Mouse (Mus musculus): Measurements from ENCODE around the gene Igfbp3. TPM values are rescaled to one million over a fixed set of nuclear protein-coding genes. Genes with fewer than 3 reads are reported as not detected.
"Not testable (repeated sequence)": the region's sequence is repeated elsewhere in the genome, so short reads cannot be mapped to it uniquely, and the experiment has no call there.

Gene Igfbp3
- polyA plus RNA-seq, 1 experiment from 2014 or later, result 29.7 TPM

DNA sequence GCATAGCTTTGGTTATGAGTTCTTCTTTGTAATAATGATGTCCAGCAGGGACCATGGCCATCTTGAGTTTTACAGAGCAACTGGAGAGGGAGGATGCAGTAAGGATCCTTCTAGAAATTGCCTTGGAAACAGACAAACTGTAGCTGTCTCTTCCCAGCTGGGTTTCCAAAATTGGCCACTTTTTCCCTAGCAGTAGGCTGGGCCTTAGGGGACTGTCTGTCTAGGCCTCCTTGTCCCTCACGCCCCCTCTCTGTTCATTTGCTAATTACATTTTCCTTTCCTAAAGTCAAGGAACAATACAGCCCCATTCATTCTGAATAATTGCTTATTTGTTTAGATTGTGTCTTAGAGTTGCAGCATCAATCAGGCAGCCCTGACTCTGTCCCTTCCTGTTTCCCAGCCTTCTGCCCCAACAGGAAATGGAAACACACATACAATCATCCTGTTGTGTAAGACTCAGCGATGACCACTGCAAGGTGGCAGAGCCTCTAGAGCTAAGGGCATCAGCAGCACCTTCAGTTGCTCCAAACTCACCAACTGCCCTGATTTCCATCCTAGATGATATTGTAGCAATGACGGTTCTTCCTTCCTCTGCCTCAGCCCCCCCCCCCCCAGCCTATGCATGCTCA lies 21.4 kb upstream of the Igfbp3 start:
- H3K4me3 ChIP-seq (ENCODE audit: low read depth, low read length), result no peak overlapping the region
- ATAC-seq, result no peak
- H3K36me3 ChIP-seq (ENCODE audit: control insufficient read depth, insufficient read depth, low read length), result no peaks in the 10 kb centered on the region
- no peaks in the 10 kb centered on the region for H3K4me1 ChIP-seq (ENCODE audit: control insufficient read depth, insufficient read depth, low read length)
- no peak overlapping the region for H3K4me2 ChIP-seq (ENCODE audit: low read length)
- H3K9me3 ChIP-seq (replicated peaks; ENCODE audit: control insufficient read depth, low read length), result no peaks in the 10 kb centered on the region
- WGBS, result 49% methylated on average over 3 of the region's 3 CpGs
- H3K27me3 ChIP-seq (replicated peaks; ENCODE audit: control insufficient read depth, insufficient read depth, low read length), result no peaks in the 10 kb centered on the region
- no peak overlapping the region for H3K27ac ChIP-seq (ENCODE audit: low read depth, low read length)
- no peak overlapping the region for H3K9ac ChIP-seq (ENCODE audit: low read length)
- no peak for DNase-seq (ENCODE audit: low spot score)

DNA sequence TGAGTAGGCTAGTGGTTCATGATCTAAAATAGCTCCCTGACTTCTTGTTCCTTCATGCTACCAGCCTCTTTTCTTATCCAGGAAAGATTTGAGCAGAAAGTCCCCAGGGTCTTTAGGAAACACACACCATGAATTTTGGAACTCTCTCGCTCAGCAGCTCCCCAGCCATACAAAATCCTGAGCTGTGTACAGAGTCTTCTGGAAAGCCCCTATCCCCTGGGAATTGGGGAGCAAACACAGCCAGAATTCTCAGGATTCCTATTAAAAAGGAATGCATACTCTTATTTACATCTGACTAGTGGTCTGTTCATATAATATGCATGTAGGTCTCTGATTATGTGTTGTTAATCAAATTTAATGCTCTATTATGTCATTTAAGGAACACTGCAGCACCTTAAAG lies 20.7 kb upstream of the Igfbp3 start:
- 85% methylated on average over 1 of the region's 1 CpGs for WGBS

DNA sequence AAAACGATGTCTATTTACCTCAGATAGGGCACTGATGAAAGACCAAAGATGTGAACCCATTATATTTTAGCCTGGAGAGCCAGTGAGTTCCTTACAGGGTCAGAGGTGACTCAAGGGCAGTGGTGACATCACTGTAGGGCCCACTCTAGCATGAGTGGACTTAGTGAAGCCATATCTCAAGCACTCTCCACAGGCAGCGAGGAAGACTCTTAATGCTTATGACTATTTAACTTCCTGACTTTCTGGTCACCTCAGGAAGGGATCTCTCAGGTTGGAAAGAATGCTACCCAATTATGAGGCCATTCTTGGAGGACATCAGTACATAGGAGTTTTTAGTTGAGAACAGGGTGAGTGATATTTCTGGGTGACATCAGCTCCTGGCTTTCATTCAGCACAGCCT lies 19.6 kb upstream of the Igfbp3 start:
- no peaks in the 10 kb centered on the region for H3K27me3 ChIP-seq (replicated peaks; ENCODE audit: control insufficient read depth, insufficient read depth, low read length)
- DNase-seq (ENCODE audit: low spot score), result no peak
- WGBS, result 89% methylated on average over 2 of the region's 2 CpGs
- H3K36me3 ChIP-seq (ENCODE audit: control insufficient read depth, insufficient read depth, low read length), result no peaks in the 10 kb centered on the region
- no peak overlapping the region for H3K4me2 ChIP-seq (ENCODE audit: low read length)
- no peak overlapping the region for H3K27ac ChIP-seq (ENCODE audit: low read depth, low read length)
- ATAC-seq, result no peak
- no peaks in the 10 kb centered on the region for H3K4me1 ChIP-seq (ENCODE audit: control insufficient read depth, insufficient read depth, low read length)
- no peak overlapping the region for H3K9ac ChIP-seq (ENCODE audit: low read length)
- H3K9me3 ChIP-seq (replicated peaks; ENCODE audit: control insufficient read depth, low read length), result no peaks in the 10 kb centered on the region
- no peak overlapping the region for H3K4me3 ChIP-seq (ENCODE audit: low read depth, low read length)

More for the DNA sequence above, 20.7 kb upstream of the Igfbp3 start:
- Histone ChIP-seq H3K27ac (ENCODE audit: low read depth, low read length) (no peak overlapping the region), H3K36me3 (ENCODE audit: control insufficient read depth, insufficient read depth, low read length) (no peaks in the 10 kb centered on the region), H3K9me3 (replicated peaks; ENCODE audit: control insufficient read depth, low read length) (no peaks in the 10 kb centered on the region), H3K4me3 (ENCODE audit: low read depth, low read length) (no peak overlapping the region), H3K4me2 (ENCODE audit: low read length) (no peak overlapping the region), H3K4me1 (ENCODE audit: control insufficient read depth, insufficient read depth, low read length) (no peaks in the 10 kb centered on the region), H3K27me3 (replicated peaks; ENCODE audit: control insufficient read depth, insufficient read depth, low read length) (no peaks in the 10 kb centered on the region), H3K9ac (ENCODE audit: low read length) (no peak overlapping the region)
- ATAC-seq (no peak), DNase-seq (ENCODE audit: low spot score) (no peak)

DNA sequence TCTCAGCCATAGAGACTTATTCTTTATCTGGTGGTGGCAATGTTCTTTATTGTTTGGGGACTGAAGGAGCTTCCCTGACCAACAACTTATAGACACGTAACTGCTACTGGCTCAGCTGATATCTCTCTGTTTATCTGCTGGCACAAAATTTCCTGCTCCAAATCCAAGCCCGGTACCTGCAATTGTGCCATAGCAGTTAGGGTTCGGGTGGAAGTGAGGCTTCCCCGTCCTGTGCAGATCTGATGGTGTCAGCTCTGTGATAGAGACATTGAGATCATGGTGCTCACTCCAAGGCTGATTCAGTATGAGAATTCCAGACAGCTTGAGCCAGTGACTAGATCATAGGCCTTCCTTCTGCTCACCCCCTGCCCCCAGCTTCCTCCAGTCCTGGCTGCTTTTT lies 18.2 kb upstream of the Igfbp3 start:
- 92% methylated on average over 4 of the region's 4 CpGs for WGBS
- H3K4me3 ChIP-seq (ENCODE audit: low read depth, low read length), result no peak overlapping the region
- no peak for ATAC-seq

DNA sequence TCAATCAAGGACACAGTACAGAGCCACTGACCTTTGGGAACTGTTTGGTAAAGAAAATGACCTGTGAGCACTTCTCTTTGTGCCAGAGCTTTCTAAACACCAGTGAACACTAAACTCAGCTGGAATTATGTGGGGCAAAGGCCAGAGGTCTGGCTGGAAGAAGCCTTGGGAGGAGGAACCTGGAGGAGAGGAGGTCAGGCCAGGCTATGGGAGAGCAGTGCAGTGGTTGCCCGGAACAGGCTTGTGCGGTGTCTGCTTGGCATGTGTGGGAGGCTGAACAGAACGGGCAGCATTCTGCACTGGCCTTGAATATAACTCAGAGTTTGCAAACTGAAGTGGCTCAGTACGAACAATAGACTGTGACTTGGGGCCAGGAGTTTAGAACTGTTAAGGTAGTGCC lies 16.3 kb upstream of the Igfbp3 start:
- no peak overlapping the region for H3K4me3 ChIP-seq (ENCODE audit: low read depth, low read length)
- H3K27me3 ChIP-seq (replicated peaks; ENCODE audit: control insufficient read depth, insufficient read depth, low read length), result no peaks in the 10 kb centered on the region
- ATAC-seq (no peak), DNase-seq (ENCODE audit: low spot score) (no peak)
- no peaks in the 10 kb centered on the region for H3K9me3 ChIP-seq (replicated peaks; ENCODE audit: control insufficient read depth, low read length)
- 88% methylated on average over 4 of the region's 4 CpGs for WGBS
- H3K4me1 ChIP-seq (ENCODE audit: control insufficient read depth, insufficient read depth, low read length), result no peaks in the 10 kb centered on the region
- H3K9ac ChIP-seq (ENCODE audit: low read length), result no peak overlapping the region
- no peak overlapping the region for H3K4me2 ChIP-seq (ENCODE audit: low read length)
- H3K36me3 ChIP-seq (ENCODE audit: control insufficient read depth, insufficient read depth, low read length), result no peaks in the 10 kb centered on the region
- H3K27ac ChIP-seq (ENCODE audit: low read depth, low read length), result no peak overlapping the region

More for the DNA sequence above, 18.2 kb upstream of the Igfbp3 start:
- H3K9me3 ChIP-seq (replicated peaks; ENCODE audit: control insufficient read depth, low read length), result no peaks in the 10 kb centered on the region
- H3K27me3 ChIP-seq (replicated peaks; ENCODE audit: control insufficient read depth, insufficient read depth, low read length), result no peaks in the 10 kb centered on the region
- no peaks in the 10 kb centered on the region for H3K4me1 ChIP-seq (ENCODE audit: control insufficient read depth, insufficient read depth, low read length)
- DNase-seq (ENCODE audit: low spot score), result no peak
- H3K9ac ChIP-seq (ENCODE audit: low read length), result no peak overlapping the region
- no peak overlapping the region for H3K4me2 ChIP-seq (ENCODE audit: low read length)
- no peaks in the 10 kb centered on the region for H3K36me3 ChIP-seq (ENCODE audit: control insufficient read depth, insufficient read depth, low read length)
- no peak overlapping the region for H3K27ac ChIP-seq (ENCODE audit: low read depth, low read length)

DNA sequence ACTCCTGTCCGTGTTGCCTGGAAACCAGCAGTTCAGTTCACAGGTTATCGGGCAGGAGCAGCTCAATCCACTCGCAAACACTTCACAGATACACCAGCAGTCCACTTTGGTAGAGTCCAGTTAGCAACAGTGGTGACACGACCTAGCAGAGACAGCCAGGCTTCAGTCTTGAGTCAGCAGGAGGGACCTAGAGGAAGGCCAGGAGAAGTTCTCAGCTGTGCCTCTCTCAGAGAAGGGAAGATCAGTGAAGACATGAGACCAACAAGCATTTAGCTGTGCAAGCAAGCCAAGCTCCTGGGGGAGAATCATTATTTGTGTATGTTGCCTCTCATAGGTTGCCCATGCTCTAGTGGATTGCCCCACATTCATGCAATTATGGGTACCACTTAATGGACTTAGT lies 14.4 kb upstream of the Igfbp3 start:
- no peaks in the 10 kb centered on the region for H3K4me1 ChIP-seq (ENCODE audit: control insufficient read depth, insufficient read depth, low read length)
- H3K27me3 ChIP-seq (replicated peaks; ENCODE audit: control insufficient read depth, insufficient read depth, low read length), result no peaks in the 10 kb centered on the region
- no peak overlapping the region for H3K4me3 ChIP-seq (ENCODE audit: low read depth, low read length)
- H3K27ac ChIP-seq (ENCODE audit: low read depth, low read length), result no peak overlapping the region
- no peak for DNase-seq (ENCODE audit: low spot score)
- no peak for ATAC-seq
- H3K9me3 ChIP-seq (replicated peaks; ENCODE audit: control insufficient read depth, low read length), result no peaks in the 10 kb centered on the region
- H3K36me3 ChIP-seq (ENCODE audit: control insufficient read depth, insufficient read depth, low read length), result no peaks in the 10 kb centered on the region
- no peak overlapping the region for H3K9ac ChIP-seq (ENCODE audit: low read length)
- no peak overlapping the region for H3K4me2 ChIP-seq (ENCODE audit: low read length)
- WGBS, result 85% methylated on average over 4 of the region's 4 CpGs

DNA sequence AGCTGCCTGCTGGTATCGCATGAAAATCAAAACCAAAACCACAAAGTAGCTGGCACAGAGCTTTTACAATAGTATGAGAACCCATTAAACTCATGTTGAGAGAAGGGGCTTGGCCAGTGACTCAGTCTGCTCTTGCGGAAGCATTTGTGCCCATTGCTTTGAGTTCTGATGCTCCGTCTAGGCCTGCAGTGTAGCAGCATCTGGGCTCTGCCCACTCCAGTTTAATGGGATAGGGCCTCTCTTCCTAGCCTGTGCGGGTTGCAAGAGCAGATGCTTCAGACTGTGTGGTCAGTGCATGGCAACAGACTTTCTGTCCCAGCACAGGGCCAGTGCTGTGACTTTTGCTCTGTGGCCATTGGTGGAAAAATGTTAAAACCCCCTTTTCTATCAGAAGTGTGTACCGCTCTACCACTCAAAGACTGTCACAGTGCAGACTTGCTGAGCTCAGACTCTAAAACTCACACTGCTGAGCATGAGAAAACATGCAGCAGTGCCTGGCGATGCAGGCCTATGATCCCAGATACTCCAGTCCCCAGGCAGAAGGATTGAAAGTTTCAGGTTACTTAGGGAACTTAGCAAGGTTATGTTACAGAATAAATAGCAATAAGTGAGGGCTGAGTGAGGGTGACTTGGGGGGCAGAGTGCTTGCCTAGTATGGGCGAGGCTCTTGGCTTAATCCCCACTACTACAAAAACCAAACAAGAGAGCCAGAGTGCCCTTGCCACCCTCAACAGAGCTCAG lies 13.3 kb upstream of the Igfbp3 start:
- H3K9ac ChIP-seq (ENCODE audit: low read length), result no peak overlapping the region
- 83% methylated on average over 7 of the region's 7 CpGs for WGBS
- no peak overlapping the region for H3K4me3 ChIP-seq (ENCODE audit: low read depth, low read length)
- no peaks in the 10 kb centered on the region for H3K36me3 ChIP-seq (ENCODE audit: control insufficient read depth, insufficient read depth, low read length)
- ATAC-seq (0 out of 2 replicates have a peak, but pooled peaks have one; percentile 32), DNase-seq (ENCODE audit: low spot score) (no peak)
- H3K4me1 ChIP-seq (ENCODE audit: control insufficient read depth, insufficient read depth, low read length), result no peaks in the 10 kb centered on the region
- H3K27ac ChIP-seq (ENCODE audit: low read depth, low read length), result no peak overlapping the region
- H3K4me2 ChIP-seq (ENCODE audit: low read length), result no peak overlapping the region
- no peaks in the 10 kb centered on the region for H3K27me3 ChIP-seq (replicated peaks; ENCODE audit: control insufficient read depth, insufficient read depth, low read length)
- no peaks in the 10 kb centered on the region for H3K9me3 ChIP-seq (replicated peaks; ENCODE audit: control insufficient read depth, low read length)

DNA sequence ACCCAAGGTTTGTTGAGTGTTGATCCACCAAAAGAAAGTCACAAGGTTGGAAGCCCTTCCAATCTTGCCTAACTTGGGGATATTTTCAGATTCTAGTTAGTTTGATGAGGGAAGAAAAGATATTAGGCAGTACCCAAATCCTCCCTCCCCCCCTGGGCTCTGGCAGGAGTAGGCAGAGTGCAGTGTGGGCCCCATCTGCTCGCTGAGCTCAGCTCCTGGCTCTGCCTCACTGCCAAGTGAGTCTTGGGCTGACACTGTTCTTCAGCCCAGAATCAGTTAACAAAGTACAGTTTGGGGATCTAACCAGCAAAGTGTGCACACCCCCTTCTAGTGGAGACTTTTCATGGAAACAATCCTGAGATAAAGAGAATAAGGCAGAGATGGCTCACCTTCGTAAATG lies 12.5 kb upstream of the Igfbp3 start:
- Histone ChIP-seq H3K4me3 (ENCODE audit: low read depth, low read length) (no peak overlapping the region), H3K9ac (ENCODE audit: low read length) (no peak overlapping the region), H3K4me1 (ENCODE audit: control insufficient read depth, insufficient read depth, low read length) (no peaks in the 10 kb centered on the region), H3K27me3 (replicated peaks; ENCODE audit: control insufficient read depth, insufficient read depth, low read length) (no peaks in the 10 kb centered on the region), H3K27ac (ENCODE audit: low read depth, low read length) (no peak overlapping the region), H3K4me2 (ENCODE audit: low read length) (no peak overlapping the region), H3K36me3 (ENCODE audit: control insufficient read depth, insufficient read depth, low read length) (no peaks in the 10 kb centered on the region), H3K9me3 (replicated peaks; ENCODE audit: control insufficient read depth, low read length) (no peaks in the 10 kb centered on the region)
- ATAC-seq (peak; percentile 72; the same call in 1 of the 2 replicates), DNase-seq (ENCODE audit: low spot score) (peak; percentile 61)
- 60% methylated on average over 2 of the region's 2 CpGs for WGBS

DNA sequence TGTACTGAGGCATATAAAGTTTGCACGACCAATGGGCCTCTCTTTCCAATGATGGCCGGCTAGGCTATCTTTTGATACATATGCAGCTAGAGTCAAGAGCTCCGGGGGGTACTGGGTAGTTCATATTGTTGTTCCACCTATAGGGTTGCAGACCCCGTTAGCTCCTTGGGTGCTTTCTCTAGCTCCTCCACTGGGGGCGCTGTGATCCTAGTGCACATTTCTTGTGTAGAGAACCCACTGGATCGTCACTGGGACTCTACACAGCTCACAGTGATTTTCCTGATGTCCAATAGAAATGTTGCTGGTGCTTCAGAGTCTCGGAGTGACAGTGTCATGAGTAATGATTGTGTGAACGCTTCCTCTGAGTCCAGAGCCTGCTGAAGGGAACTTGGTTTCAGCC lies 8.1 kb upstream of the Igfbp3 start:
- not testable (repeated sequence) for H3K9ac ChIP-seq (ENCODE audit: low read length); H3K27me3 ChIP-seq (replicated peaks; ENCODE audit: control insufficient read depth, insufficient read depth, low read length); H3K27ac ChIP-seq (ENCODE audit: low read depth, low read length); H3K36me3 ChIP-seq (ENCODE audit: control insufficient read depth, insufficient read depth, low read length); ATAC-seq; H3K4me2 ChIP-seq (ENCODE audit: low read length); DNase-seq (ENCODE audit: low spot score); H3K4me3 ChIP-seq (ENCODE audit: low read depth, low read length); H3K4me1 ChIP-seq (ENCODE audit: control insufficient read depth, insufficient read depth, low read length); H3K9me3 ChIP-seq (replicated peaks; ENCODE audit: control insufficient read depth, low read length)
- WGBS, result 82% methylated on average over 8 of the region's 8 CpGs

Data from forebrain, embryonic 14.5 days (tissue).